Mouse (Mus musculus) midbrain, embryonic 13.5 days (tissue): Measurements from ENCODE around the gene Rhox3e. TPM values are rescaled to one million over a fixed set of nuclear protein-coding genes. Genes with fewer than 3 reads are reported as not detected.
"Not testable (repeated sequence)": the region's sequence is repeated elsewhere in the genome, so short reads cannot be mapped to it uniquely, and the experiment has no call there.

Experiments
- ATAC-seq: fragments of 200-750 bp; cut with Nextera tagmentation; 2 replicates; pipeline ENCODE4 v1.8.0; 2017; ENCODE audit warnings: mild to moderate bottlenecking, moderate TSS enrichment, moderate library complexity
- H3K27ac ChIP-seq: fragments of 300-500 bp; sonication (generic); 2 replicates; pipeline ENCODE4 v1.5.1; 2015; ENCODE audit warnings: inconsistent platforms, mild to moderate bottlenecking, moderate library complexity
- H3K27me3 ChIP-seq: fragments of 300-500 bp; sonication (generic); 2 replicates; pipeline ENCODE4 v1.6.1; 2015; ENCODE audit warnings: mild to moderate bottlenecking, inconsistent platforms
- H3K36me3 ChIP-seq: fragments of 300-500 bp; sonication (generic); 2 replicates; pipeline ENCODE4 v1.6.1; 2015; ENCODE audit warnings: mild to moderate bottlenecking, inconsistent platforms
- H3K4me1 ChIP-seq: fragments of 300-500 bp; sonication (generic); replicated peaks from 2 replicates; pipeline ENCODE4 v1.6.1; 2015; ENCODE audit warnings: inconsistent platforms
- H3K4me2 ChIP-seq: fragments of 300-500 bp; sonication (generic); replicated peaks from 2 replicates; pipeline ENCODE4 v1.6.1; 2015; ENCODE audit warnings: moderate library complexity, mild to moderate bottlenecking, inconsistent platforms
- H3K4me3 ChIP-seq: fragments of 300-500 bp; sonication (generic); replicated peaks from 2 replicates; pipeline ENCODE4 v1.5.1; 2015; ENCODE audit warnings: mild to moderate bottlenecking, inconsistent platforms
- H3K9ac ChIP-seq: fragments of 300-500 bp; sonication (generic); replicated peaks from 2 replicates; pipeline ENCODE4 v1.6.1; 2015; ENCODE audit warnings: mild to moderate bottlenecking, inconsistent platforms
- H3K9me3 ChIP-seq: fragments of 300-500 bp; sonication (generic); 2 replicates; pipeline ENCODE4 v1.6.1; 2016; ENCODE audit warnings: mild to moderate bottlenecking, inconsistent platforms
- WGBS: fragments of 180-500 bp; shearing (Covaris S2); methylation state at CpG from one replicate; pipeline ENCODE4 v1.1.7; 2015; 5-methylcytosine and 5-hydroxymethylcytosine counted together
- polyA plus RNA-seq: library from polyadenylated mRNA; unstranded; fragments of >200 nt; fragmentation: Nextera tagmentation; extraction: Ambion mirVana; gene quantifications from 2 replicates; pipeline ENCODE4 v1.2.1, GENCODE M21; 2015

Rhox3e gene
- polyA plus RNA-seq, result not detected in 2 replicates

GRCm38 (mm10) chrX:37541719-37542118 is at the start of gene Rhox3e:
TSS of gene Rhox3e (plus strand) at chrX:37542019.
- H3K36me3 ChIP-seq, H3K27ac ChIP-seq, ATAC-seq, H3K9ac ChIP-seq, H3K9me3 ChIP-seq, H3K4me1 ChIP-seq, H3K4me2 ChIP-seq, H3K4me3 ChIP-seq, H3K27me3 ChIP-seq: not testable (repeated sequence)
- 100% methylated on average over 1 of the region's 4 CpGs for WGBS

GRCm38 (mm10) chrX:37514059-37514458 is 27.8 kb upstream of the Rhox3e start, which contains the start of gene Rhox4d:
TSS of gene Rhox4d (plus strand) at chrX:37514359.
- WGBS, result 88% methylated on average over 16 of the region's 18 CpGs
- not testable (repeated sequence) for H3K9me3 ChIP-seq, H3K36me3 ChIP-seq, H3K27me3 ChIP-seq, H3K9ac ChIP-seq, ATAC-seq, H3K4me2 ChIP-seq, H3K27ac ChIP-seq, H3K4me3 ChIP-seq, H3K4me1 ChIP-seq

- H3K4me2 ChIP-seq, H3K4me1 ChIP-seq, H3K9ac ChIP-seq, H3K4me3 ChIP-seq, H3K27ac ChIP-seq, H3K36me3 ChIP-seq, ATAC-seq, H3K27me3 ChIP-seq, H3K9me3 ChIP-seq: not testable (repeated sequence)
- 92% methylated on average over 2 of the region's 8 CpGs for WGBS
Observed at GRCm38 (mm10) chrX:37530152-37530551, 11.7 kb upstream of the Rhox3e start, which contains the start of gene Rhox2e. TSS of gene Rhox2e (plus strand) at chrX:37530452.

GRCm38 (mm10) chrX:37557112-37557511 is 15.3 kb downstream of the Rhox3e start, which contains the start of gene Rhox4e:
TSS of gene Rhox4e (plus strand) at chrX:37557412.
- not testable (repeated sequence) for H3K9me3 ChIP-seq, H3K27me3 ChIP-seq, ATAC-seq, H3K4me1 ChIP-seq, H3K36me3 ChIP-seq, H3K4me3 ChIP-seq, H3K27ac ChIP-seq, H3K4me2 ChIP-seq, H3K9ac ChIP-seq
- WGBS, result 98% methylated on average over 11 of the region's 18 CpGs

- 90% methylated on average over 8 of the region's 8 CpGs for WGBS
- H3K36me3 ChIP-seq, ATAC-seq, H3K4me1 ChIP-seq, H3K27ac ChIP-seq, H3K4me2 ChIP-seq, H3K4me3 ChIP-seq, H3K9ac ChIP-seq, H3K9me3 ChIP-seq, H3K27me3 ChIP-seq: not testable (repeated sequence)
Observed at GRCm38 (mm10) chrX:37571105-37571504, 29.3 kb downstream of the Rhox3e start, which contains the start of gene Rhox2f. TSS of gene Rhox2f (plus strand) at chrX:37571405.

GRCm38 (mm10) chrX:37572638-37573037 is 30.8 kb downstream of the Rhox3e start:
- not testable (repeated sequence) for H3K4me3 ChIP-seq, ATAC-seq, H3K27me3 ChIP-seq, H3K4me1 ChIP-seq, H3K36me3 ChIP-seq, H3K4me2 ChIP-seq, H3K9ac ChIP-seq, H3K9me3 ChIP-seq, H3K27ac ChIP-seq
- WGBS, result 60% methylated on average over 2 of the region's 2 CpGs

GRCm38 (mm10) chrX:37580692-37581091 is 38.9 kb downstream of the Rhox3e start, which contains the start of gene Rhox3f:
TSS of gene Rhox3f (plus strand) at chrX:37580992.
- not testable (repeated sequence) for H3K9me3 ChIP-seq, H3K27me3 ChIP-seq, H3K4me3 ChIP-seq, ATAC-seq, H3K36me3 ChIP-seq, H3K4me1 ChIP-seq, H3K9ac ChIP-seq, H3K27ac ChIP-seq, H3K4me2 ChIP-seq

Other genes starting within 250 kb of the Rhox3e start
- gene Rhox3a2, start 162.0 kb upstream of the Rhox3e start, polyA plus RNA-seq, result not detected in 2 replicates
- gene Rhox4a2, start 151.2 kb upstream of the Rhox3e start, polyA plus RNA-seq, result not detected in 2 replicates
- gene Rhox2b, start 130.0 kb upstream of the Rhox3e start, polyA plus RNA-seq, result not detected in 2 replicates
- gene Rhox4b, start 109.5 kb upstream of the Rhox3e start, polyA plus RNA-seq, result not detected in 2 replicates
- not detected in 2 replicates for gene Rhox2c, start 88.3 kb upstream of the Rhox3e start, polyA plus RNA-seq
- gene Rhox3c, start 83.4 kb upstream of the Rhox3e start, polyA plus RNA-seq, result not detected in 2 replicates
- not detected in 2 replicates for gene Rhox4c, start 61.7 kb upstream of the Rhox3e start, polyA plus RNA-seq
- not detected in 2 replicates for gene Rhox2d, start 48.6 kb upstream of the Rhox3e start, polyA plus RNA-seq
- gene Rhox4d, start 27.7 kb upstream of the Rhox3e start, polyA plus RNA-seq, result not detected in 2 replicates
- not detected in 2 replicates for gene Rhox2e, start 11.6 kb upstream of the Rhox3e start, polyA plus RNA-seq
- gene Rhox4e, start 15.4 kb downstream of the Rhox3e start, polyA plus RNA-seq, result not detected in 2 replicates
- not detected in 2 replicates for gene Rhox2f, start 29.4 kb downstream of the Rhox3e start, polyA plus RNA-seq
- not detected in 2 replicates for gene Rhox3f, start 39.0 kb downstream of the Rhox3e start, polyA plus RNA-seq
- gene Rhox4f, start 65.7 kb downstream of the Rhox3e start, polyA plus RNA-seq, result not detected in 2 replicates
- gene Rhox3g, start 86.6 kb downstream of the Rhox3e start, polyA plus RNA-seq, result not detected in 2 replicates
- not detected in 2 replicates for gene Rhox2g, start 101.5 kb downstream of the Rhox3e start, polyA plus RNA-seq
- gene Rhox4g, start 109.3 kb downstream of the Rhox3e start, polyA plus RNA-seq, result not detected in 2 replicates
- gene Rhox3h, start 126.7 kb downstream of the Rhox3e start, polyA plus RNA-seq, result not detected in 2 replicates
- gene Rhox2h, start 131.3 kb downstream of the Rhox3e start, polyA plus RNA-seq, result not detected in 2 replicates